Mouse (Mus musculus): ENCODE measurements around the gene Trim75.

Gene Trim75

GRCm38 (mm10) chr8:64944831-64945230 is 42.8 kb downstream of the Trim75 start:
- peak; percentile 73 for DNase-seq (ENCODE audit: low read depth)

- no peak for DNase-seq (ENCODE audit: low read depth)
Observed at GRCm38 (mm10) chr8:64942946-64943345, 44.7 kb downstream of the Trim75 start.

- peak; percentile 79 for DNase-seq (ENCODE audit: low read depth)
Observed at GRCm38 (mm10) chr8:64941495-64941894, 46.1 kb downstream of the Trim75 start.

- no peak for DNase-seq (ENCODE audit: low read depth)
Observed at GRCm38 (mm10) chr8:64941019-64941418, 46.6 kb downstream of the Trim75 start.

- DNase-seq (ENCODE audit: low read depth): no peak
Observed at GRCm38 (mm10) chr8:64934997-64935396, 52.6 kb downstream of the Trim75 start.

Data from 416B (cell line).